Mouse (Mus musculus) E14TG2a.4 (cell line): ENCODE data around the gene Lrp3.

Experiments used
- CTCF ChIP-seq: conservative IDR thresholded peaks from 2 replicates; pipeline ENCODE4 v1.5.1; 2014; ENCODE audit warnings: low read length
- NANOG ChIP-seq: IDR thresholded peaks from 2 replicates; pipeline ENCODE4 v1.6.1; 2014; ENCODE audit warnings: borderline replicate concordance, low read length, mixed read lengths

GRCm38 (mm10) chr7:35169341-35169740 lies 46.0 kb downstream of the Lrp3 start:
- TF ChIP-seq CTCF (peak; percentile 90), NANOG (no peak)
